Mouse (Mus musculus): ENCODE measurements at regions not wholly inside any gene's neighbourhood (a gene's known extent, or its start where the extent isn't known, plus 50 kb on each side); places are given as distances from the start of the nearest gene placed in this dataset.
"Not testable (repeated sequence)": the region's sequence is repeated elsewhere in the genome, so short reads cannot be mapped to it uniquely, and the experiment has no call there.

DNA sequence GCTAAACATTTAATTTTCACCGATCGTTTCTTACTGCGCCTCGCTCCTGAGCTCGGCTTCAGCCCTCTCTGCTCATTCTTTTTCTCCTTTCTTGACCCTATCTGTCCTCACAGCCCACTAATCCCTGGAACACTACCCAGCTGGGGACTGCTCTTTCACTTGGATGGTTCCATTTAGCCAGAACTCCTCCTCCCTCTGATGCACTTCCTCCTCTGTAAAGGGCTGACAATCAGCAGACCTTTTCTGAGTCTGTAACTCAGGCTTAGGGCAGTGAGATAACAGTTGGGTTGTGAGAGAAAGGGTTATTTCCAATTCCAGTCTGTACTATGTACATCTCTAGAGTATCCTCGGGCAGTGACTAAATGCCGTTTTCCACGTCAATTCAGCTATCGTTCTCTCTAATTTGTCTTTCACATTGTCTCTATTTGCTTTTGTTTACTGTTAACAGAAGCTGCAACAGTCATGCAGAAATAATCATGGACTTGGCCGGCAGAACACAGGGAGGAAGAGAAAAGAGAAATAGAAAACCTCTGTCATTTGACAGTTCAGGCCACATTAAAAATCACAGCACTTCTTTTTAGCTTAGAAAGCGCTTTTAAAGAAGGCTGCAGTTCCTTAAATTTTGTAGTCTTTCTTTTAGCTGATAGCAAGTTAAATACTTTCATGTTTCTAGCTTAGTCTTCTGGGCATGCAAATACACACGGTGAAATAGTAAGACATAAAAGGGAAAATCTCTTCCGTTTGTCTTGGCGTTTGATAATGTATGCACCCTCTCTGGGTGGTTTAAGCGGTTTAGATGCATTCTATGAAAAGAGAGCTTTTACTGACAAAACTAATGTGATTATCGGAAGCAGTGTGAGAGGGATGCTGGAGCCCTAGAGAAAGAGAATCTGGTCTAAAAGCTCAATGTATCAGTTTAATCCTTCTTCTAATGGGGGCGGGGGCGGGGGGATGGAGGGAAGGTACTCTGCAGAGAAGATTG lies 94.7 kb upstream of the Fam181b start:
- Histone ChIP-seq H3K9me3 (ENCODE audit: low read depth, low read length) (no peaks in the 10 kb centered on the region), H3K27me3 (ENCODE audit: insufficient read depth, low read length) (no peaks in the 10 kb centered on the region), H3K9ac (no peak overlapping the region), H3K4me1 (ENCODE audit: insufficient read depth) (no peaks in the 10 kb centered on the region), H3K27ac (ENCODE audit: low read depth) (no peak overlapping the region), H3K36me3 (ENCODE audit: insufficient read depth) (no peaks in the 10 kb centered on the region), H3K4me3 (ENCODE audit: low read depth, low read length) (no peak overlapping the region), H3K4me2 (peak overlapping the region; percentile 23; the same call in 1 of the 2 replicates)
- no peak for TF ChIP-seq CTCF (IDR thresholded peaks at IDR 0.05; ENCODE audit: low read depth)
- WGBS: 48% methylated on average over 18 of the region's 18 CpGs
- no peak for DNase-seq
- ATAC-seq (ENCODE audit: insufficient read depth): peak; percentile 49; the same call in 1 of the 2 replicates

DNA sequence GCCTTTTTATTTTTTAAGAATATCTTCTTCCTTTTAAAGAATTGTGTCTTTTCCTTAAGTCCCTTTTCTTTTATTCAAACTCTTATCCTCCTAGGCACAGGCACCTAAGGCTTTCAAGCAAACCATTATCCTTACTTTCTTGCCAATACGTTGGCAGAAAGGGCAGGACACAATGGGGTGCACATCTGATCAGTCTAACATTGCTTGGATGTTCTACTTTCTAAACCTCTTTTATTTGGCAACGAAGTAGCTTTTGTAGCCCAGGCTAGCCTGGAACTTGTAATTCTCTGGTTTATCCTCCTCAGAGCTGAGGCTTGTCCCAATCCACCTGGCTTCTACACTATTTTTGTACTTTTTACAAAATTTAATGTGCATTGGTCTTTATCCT lies 94.0 kb upstream of the Fam181b start:
- DNase-seq (no peak), ATAC-seq (ENCODE audit: insufficient read depth) (no peak)
- H3K9me3 ChIP-seq (ENCODE audit: low read depth, low read length): no peaks in the 10 kb centered on the region
- WGBS: 81% methylated on average over 2 of the region's 2 CpGs
- no peaks in the 10 kb centered on the region for H3K4me1 ChIP-seq (ENCODE audit: insufficient read depth)
- H3K4me3 ChIP-seq (ENCODE audit: low read depth, low read length): no peak overlapping the region
- no peak for TF ChIP-seq CTCF (IDR thresholded peaks at IDR 0.05; ENCODE audit: low read depth)
- H3K27ac ChIP-seq (ENCODE audit: low read depth): no peak overlapping the region
- no peaks in the 10 kb centered on the region for H3K36me3 ChIP-seq (ENCODE audit: insufficient read depth)
- no peak overlapping the region for H3K9ac ChIP-seq
- H3K27me3 ChIP-seq (ENCODE audit: insufficient read depth, low read length): no peaks in the 10 kb centered on the region
- no peak overlapping the region for H3K4me2 ChIP-seq

DNA sequence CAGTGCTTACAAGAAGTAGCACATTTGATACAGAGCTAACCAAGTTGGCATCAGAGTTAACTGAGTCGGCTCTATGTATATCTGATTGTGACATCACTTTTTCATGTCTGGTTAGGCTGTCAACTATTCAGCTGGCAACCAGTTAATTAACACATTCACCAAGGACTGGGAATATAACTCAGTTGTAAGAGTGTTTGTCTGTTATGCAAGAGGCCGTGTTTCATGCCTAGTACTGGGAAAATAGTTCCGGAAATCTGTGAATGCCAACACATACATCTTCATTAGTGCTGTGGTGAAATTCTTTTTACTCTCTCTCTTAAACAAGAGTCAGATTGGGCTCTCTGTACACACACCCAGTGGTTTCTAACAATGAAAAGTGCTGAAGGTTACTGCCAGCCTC lies 80.8 kb upstream of the Fam181b start:
- Histone ChIP-seq H3K4me1 (ENCODE audit: insufficient read depth) (no peaks in the 10 kb centered on the region), H3K27ac (ENCODE audit: low read depth) (no peak overlapping the region), H3K9ac (no peak overlapping the region), H3K4me3 (ENCODE audit: low read depth, low read length) (no peak overlapping the region), H3K27me3 (ENCODE audit: insufficient read depth, low read length) (no peaks in the 10 kb centered on the region), H3K36me3 (ENCODE audit: insufficient read depth) (no peaks in the 10 kb centered on the region), H3K4me2 (no peak overlapping the region), H3K9me3 (ENCODE audit: low read depth, low read length) (no peaks in the 10 kb centered on the region)
- ATAC-seq (ENCODE audit: insufficient read depth) (no peak), DNase-seq (no peak)
- no peak for TF ChIP-seq CTCF (IDR thresholded peaks at IDR 0.05; ENCODE audit: low read depth)
- WGBS: 77% methylated on average over 3 of the region's 3 CpGs

DNA sequence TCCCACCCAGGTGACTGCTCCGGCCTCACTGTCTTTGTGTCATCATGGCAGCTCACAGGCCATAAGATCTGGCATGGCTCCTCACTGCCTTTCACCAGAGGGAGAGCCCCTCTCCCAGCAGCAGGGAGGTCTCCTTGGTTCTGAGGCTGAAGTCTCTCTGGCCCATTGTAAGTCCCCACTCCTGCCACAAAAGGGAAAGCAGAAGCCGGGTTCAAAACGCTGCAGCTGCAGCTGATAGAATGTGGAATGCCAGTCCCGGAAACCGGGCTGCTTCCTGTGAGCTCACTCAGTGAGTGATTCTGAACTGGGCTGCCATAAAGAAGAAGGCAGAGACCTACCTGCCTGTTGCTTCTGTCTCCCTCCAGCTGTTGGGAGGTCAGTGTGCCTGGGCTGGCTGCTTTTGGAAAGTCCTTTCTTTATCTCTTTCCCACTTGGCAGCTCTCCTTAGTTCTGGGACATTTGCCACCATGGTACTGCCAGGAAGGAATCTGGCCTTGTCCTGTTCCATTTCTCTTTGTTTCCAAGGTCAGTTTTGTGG lies 72.9 kb upstream of the Fam181b start:
- not testable (repeated sequence) for H3K27me3 ChIP-seq (ENCODE audit: insufficient read depth, low read length); H3K4me3 ChIP-seq (ENCODE audit: low read depth, low read length); H3K4me1 ChIP-seq (ENCODE audit: insufficient read depth); H3K9ac ChIP-seq; H3K27ac ChIP-seq (ENCODE audit: low read depth); H3K4me2 ChIP-seq; H3K9me3 ChIP-seq (ENCODE audit: low read depth, low read length); H3K36me3 ChIP-seq (ENCODE audit: insufficient read depth)
- 27% methylated on average over 5 of the region's 5 CpGs for WGBS
- peak; percentile 21 for DNase-seq
- ATAC-seq (ENCODE audit: insufficient read depth): peak; percentile 49; the same call in 1 of the 2 replicates

DNA sequence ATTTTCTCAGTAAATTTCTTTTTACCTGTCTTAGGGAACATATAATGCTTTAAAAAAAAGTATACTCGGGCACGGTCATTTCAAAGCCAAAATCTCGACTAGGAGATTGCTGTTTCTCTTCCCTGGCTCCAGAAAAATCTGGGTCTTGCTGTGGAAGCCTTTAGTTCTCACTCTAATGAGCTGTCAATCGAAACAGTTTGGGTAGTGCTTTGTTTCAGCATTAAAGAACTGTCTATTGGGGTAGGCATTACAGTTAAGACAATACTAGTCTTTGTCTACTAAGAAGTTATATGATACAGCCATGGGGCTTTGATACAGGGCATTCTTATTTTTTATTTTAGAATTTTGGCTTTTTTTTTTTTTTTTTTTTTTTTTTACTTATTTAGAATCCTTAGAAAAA lies 71.9 kb upstream of the Fam181b start:
- TF ChIP-seq CTCF (IDR thresholded peaks at IDR 0.05; ENCODE audit: low read depth): no peak
- H3K9me3 ChIP-seq (ENCODE audit: low read depth, low read length): no peaks in the 10 kb centered on the region
- DNase-seq (no peak), ATAC-seq (ENCODE audit: insufficient read depth) (no peak)
- WGBS: 70% methylated on average over 4 of the region's 4 CpGs
- H3K4me3 ChIP-seq (ENCODE audit: low read depth, low read length): no peak overlapping the region
- no peak overlapping the region for H3K27ac ChIP-seq (ENCODE audit: low read depth)
- H3K4me2 ChIP-seq: no peak overlapping the region
- no peaks in the 10 kb centered on the region for H3K36me3 ChIP-seq (ENCODE audit: insufficient read depth)
- no peak overlapping the region for H3K9ac ChIP-seq
- H3K4me1 ChIP-seq (ENCODE audit: insufficient read depth): no peaks in the 10 kb centered on the region
- H3K27me3 ChIP-seq (ENCODE audit: insufficient read depth, low read length): no peaks in the 10 kb centered on the region

DNA sequence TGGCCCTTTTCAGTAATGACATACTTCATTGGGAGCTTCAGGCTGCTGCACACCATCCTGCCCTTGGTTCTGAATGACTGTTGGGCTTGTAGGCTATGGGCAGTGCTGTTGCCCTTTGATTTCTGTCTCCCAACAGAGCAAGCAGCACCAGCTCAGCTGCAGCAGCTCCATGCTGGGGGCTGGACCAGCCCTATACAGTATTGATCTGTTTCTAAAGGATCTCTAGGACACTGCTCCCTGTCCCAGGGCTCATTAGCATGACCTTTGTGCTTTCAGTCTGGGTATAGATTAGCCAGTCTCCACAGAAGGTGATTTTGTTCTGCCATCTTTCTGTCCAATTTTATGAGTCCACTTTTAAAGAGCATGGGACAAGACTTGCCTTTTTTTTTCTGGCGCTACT lies 60.3 kb upstream of the Fam181b start:
- Histone ChIP-seq H3K4me2 (no peak overlapping the region), H3K4me3 (ENCODE audit: low read depth, low read length) (no peak overlapping the region), H3K9ac (no peak overlapping the region), H3K27ac (ENCODE audit: low read depth) (no peak overlapping the region), H3K4me1 (ENCODE audit: insufficient read depth) (no peaks in the 10 kb centered on the region), H3K36me3 (ENCODE audit: insufficient read depth) (no peaks in the 10 kb centered on the region), H3K9me3 (ENCODE audit: low read depth, low read length) (no peaks in the 10 kb centered on the region), H3K27me3 (ENCODE audit: insufficient read depth, low read length) (no peaks in the 10 kb centered on the region)
- WGBS: 89% methylated on average over 1 of the region's 1 CpGs
- DNase-seq (no peak), ATAC-seq (ENCODE audit: insufficient read depth) (no peak)
- no peak for TF ChIP-seq CTCF (IDR thresholded peaks at IDR 0.05; ENCODE audit: low read depth)

DNA sequence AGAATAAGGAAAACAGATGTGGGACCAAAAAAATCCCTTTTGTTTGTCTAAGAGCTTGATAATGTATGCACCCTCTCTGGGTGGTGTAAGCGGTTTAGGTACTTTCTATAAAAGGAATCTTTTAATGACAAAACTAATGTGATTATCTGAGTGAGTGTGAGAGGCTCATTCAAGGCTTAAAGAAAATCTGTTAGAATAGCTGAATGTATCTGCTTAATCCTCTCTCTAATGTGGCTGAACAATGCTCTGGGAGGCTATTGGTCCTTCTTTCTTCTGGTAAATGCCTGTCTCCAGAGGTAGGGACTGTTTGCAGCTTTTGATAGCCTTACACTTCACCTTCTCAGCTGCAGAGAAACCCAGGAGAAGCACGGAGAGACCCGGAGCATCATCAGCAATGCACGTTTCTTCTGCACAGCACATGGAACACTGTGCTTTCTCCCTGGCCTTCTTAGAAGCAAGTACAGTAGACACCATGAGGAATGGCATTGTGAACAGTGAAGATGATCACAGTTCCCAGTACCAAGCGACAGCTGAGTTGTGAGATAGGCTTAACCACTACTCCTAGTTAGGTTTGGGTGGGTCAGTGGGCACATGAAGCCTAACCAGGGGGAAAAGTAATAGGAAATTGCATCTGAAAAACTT lies 56.1 kb upstream of the Fam181b start:
- ATAC-seq (ENCODE audit: insufficient read depth) (no peak), DNase-seq (no peak)
- no peaks in the 10 kb centered on the region for H3K27me3 ChIP-seq (ENCODE audit: insufficient read depth, low read length)
- no peak overlapping the region for H3K4me3 ChIP-seq (ENCODE audit: low read depth, low read length)
- H3K4me1 ChIP-seq (ENCODE audit: insufficient read depth): no peaks in the 10 kb centered on the region
- H3K4me2 ChIP-seq: no peak overlapping the region
- 64% methylated on average over 5 of the region's 5 CpGs for WGBS
- H3K36me3 ChIP-seq (ENCODE audit: insufficient read depth): no peaks in the 10 kb centered on the region
- TF ChIP-seq CTCF (IDR thresholded peaks at IDR 0.05; ENCODE audit: low read depth): no peak
- H3K9ac ChIP-seq: no peak overlapping the region
- H3K27ac ChIP-seq (ENCODE audit: low read depth): no peak overlapping the region
- H3K9me3 ChIP-seq (ENCODE audit: low read depth, low read length): no peaks in the 10 kb centered on the region
